ENCODE assay signal across 8 mouse cellular contexts in genomic region chr4:70307230-70307629, GRCm38 (mm10).
A peak's percentile ranks its signal among the peaks of the same experiment; 100 is the strongest.
DNase-seq lines count a peak whose midpoint lies in the region; ATAC-seq and TF ChIP-seq lines count a peak whose summit lies in the region.

No protein-coding gene starts in this region.

- no peak overlapping the region for H3K4me2 ChIP-seq in liver, embryonic 11.5 days
- no peak overlapping the region for H3K4me2 ChIP-seq in neural tube, embryonic 13.5 days

- in situ Hi-C loops in Patski (cut with MboI; ENCODE audit: low pct_unique_long_range_greater_than_20kb): loop anchor here (25.0 kb wide), 1 partner anchor 1120 kb away; no protein-coding TSS in a partner anchor

- no peaks in the 10 kb centered on the region for H3K4me1 ChIP-seq in liver, embryonic 11.5 days (replicated peaks; ENCODE audit: control insufficient read depth, insufficient read depth, low read length)
- peaks cover 15% of the 10 kb centered on the region for H3K4me1 ChIP-seq in neural tube, embryonic 13.5 days (replicated peaks)

- ATAC-seq in Patski: peak; percentile 27
- ATAC-seq in liver, embryonic 11.5 days (replicated peaks; ENCODE audit: low FRiP score): peak; percentile 58
- peak; percentile 41; the same call in 1 of the 2 replicates for ATAC-seq in neural tube, embryonic 13.5 days (ENCODE audit: low read depth)

- H3K9ac ChIP-seq in liver, embryonic 11.5 days (ENCODE audit: low read depth, low read length): no peak overlapping the region
- H3K9ac ChIP-seq in neural tube, embryonic 13.5 days: no peak overlapping the region

- 61% methylated on average over 4 of the region's 4 CpGs for WGBS in liver, embryonic 11.5 days
- WGBS in neural tube, embryonic 13.5 days: 71% methylated on average over 4 of the region's 4 CpGs

- H3K4me3 ChIP-seq in liver, embryonic 11.5 days (ENCODE audit: low read depth, low read length): no peak overlapping the region
- no peak overlapping the region for H3K4me3 ChIP-seq in neural tube, embryonic 13.5 days

- no peaks in the 10 kb centered on the region; the same call in 1 of the 2 replicates for H3K36me3 ChIP-seq in liver, embryonic 11.5 days (ENCODE audit: control insufficient read depth, insufficient read depth, low read length)
- 0 out of 2 replicates have a peak, but pooled peaks cover under 1% of the 10 kb centered on the region for H3K36me3 ChIP-seq in neural tube, embryonic 13.5 days

- no peak overlapping the region for H3K27ac ChIP-seq in liver, embryonic 11.5 days (ENCODE audit: low read depth, low read length)
- no peak overlapping the region for H3K27ac ChIP-seq in neural tube, embryonic 13.5 days (replicated peaks)

- DNase-seq in 3T3-L1 (ENCODE audit: low read depth, low spot score): peak; percentile 85
- peak; percentile 46 for DNase-seq in Patski (ENCODE audit: low read depth, low spot score)
- DNase-seq in cerebellum, adult 9-11 months: peak; percentile 54
- peak; percentile 76 to 87 for DNase-seq in frontal cortex, postnatal 25 days (ENCODE audit: low spot score in 2 of 2)
- peak; percentile 78 for DNase-seq in kidney, postnatal 10 days
- DNase-seq in liver, embryonic 11.5 days (ENCODE audit: low spot score): peak; percentile 46
- peak; percentile 19 for DNase-seq in testis, postnatal 14 days (ENCODE audit: low spot score)

- no peaks in the 10 kb centered on the region for H3K9me3 ChIP-seq in liver, embryonic 11.5 days (ENCODE audit: control insufficient read depth, low read length)
- H3K9me3 ChIP-seq in neural tube, embryonic 13.5 days: no peaks in the 10 kb centered on the region

- TF ChIP-seq CTCF in Patski (IDR thresholded peaks at IDR 0.05): peak; percentile 94

- CTCF ChIA-PET in Patski (lab: Charles Lee): interaction anchor here (0.6 to 4.3 kb wide), 18 partner anchors 10 to 99 kb away, joined by 3 to 56 read pairs (median 4); no protein-coding TSS in a partner anchor

- POLR2A ChIA-PET in Patski (lab: Charles Lee): no interaction called here

- H3K27me3 ChIP-seq in Patski: no peaks in the 10 kb centered on the region
- no peaks in the 10 kb centered on the region for H3K27me3 ChIP-seq in liver, embryonic 11.5 days (replicated peaks; ENCODE audit: control insufficient read depth, insufficient read depth, low read length)
- no peaks in the 10 kb centered on the region for H3K27me3 ChIP-seq in neural tube, embryonic 13.5 days

Comparison
In these comparisons a context has a peak if more than half of its experiments do, and no peak if none do; other contexts are left out.
1. DNase-seq: peak in every context shown above with its lines; median percentile 85 in 3T3-L1; 82 in frontal cortex, postnatal 25 days; 78 in kidney, postnatal 10 days; 54 in cerebellum, adult 9-11 months; 46 in Patski; 46 in liver, embryonic 11.5 days; 19 in testis, postnatal 14 days.